Mouse (Mus musculus): ENCODE results near the gene Sbds.

The Sbds gene

GRCm38 (mm10) chr5:130255017-130255720, at the start of gene Sbds, which contains the start of gene Tyw1:
Gene Sbds, minus strand, starts transcription at chr5:130255530.
Gene Tyw1, plus strand, starts transcription at chr5:130255619.
- DNase-seq (ENCODE audit: low spot score): peak; percentile 85

- no peak for DNase-seq (ENCODE audit: low spot score)
Observed at GRCm38 (mm10) chr5:130303611-130304010, 48.3 kb upstream of the Sbds start.

- DNase-seq (ENCODE audit: low spot score): no peak
Observed at GRCm38 (mm10) chr5:130299526-130299925, 44.2 kb upstream of the Sbds start.

- DNase-seq (ENCODE audit: low spot score): no peak
Observed at GRCm38 (mm10) chr5:130298831-130299460, 43.6 kb upstream of the Sbds start.

GRCm38 (mm10) chr5:130296071-130296470, 40.7 kb upstream of the Sbds start:
- DNase-seq (ENCODE audit: low spot score): no peak

- no peak for DNase-seq (ENCODE audit: low spot score)
Observed at GRCm38 (mm10) chr5:130294598-130294997, 39.3 kb upstream of the Sbds start.

GRCm38 (mm10) chr5:130293941-130294340, 38.6 kb upstream of the Sbds start:
- no peak for DNase-seq (ENCODE audit: low spot score)

GRCm38 (mm10) chr5:130292976-130293375, 37.6 kb upstream of the Sbds start:
- DNase-seq (ENCODE audit: low spot score): no peak

GRCm38 (mm10) chr5:130290775-130291174, 35.4 kb upstream of the Sbds start:
- DNase-seq (ENCODE audit: low spot score): no peak

- no peak for DNase-seq (ENCODE audit: low spot score)
Observed at GRCm38 (mm10) chr5:130290242-130290641, 34.9 kb upstream of the Sbds start.

- DNase-seq (ENCODE audit: low spot score): no peak
Observed at GRCm38 (mm10) chr5:130288106-130288505, 32.8 kb upstream of the Sbds start.

GRCm38 (mm10) chr5:130283079-130283732, 27.9 kb upstream of the Sbds start:
- DNase-seq (ENCODE audit: low spot score): no peak

- DNase-seq (ENCODE audit: low spot score): no peak
Observed at GRCm38 (mm10) chr5:130278011-130278472, 22.7 kb upstream of the Sbds start.

- DNase-seq (ENCODE audit: low spot score): no peak
Observed at GRCm38 (mm10) chr5:130275509-130275908, 20.2 kb upstream of the Sbds start.

- no peak for DNase-seq (ENCODE audit: low spot score)
Observed at GRCm38 (mm10) chr5:130273046-130273445, 17.7 kb upstream of the Sbds start.

GRCm38 (mm10) chr5:130272344-130272743, 17.0 kb upstream of the Sbds start:
- no peak for DNase-seq (ENCODE audit: low spot score)

- no peak for DNase-seq (ENCODE audit: low spot score)
Observed at GRCm38 (mm10) chr5:130268976-130269375, 13.6 kb upstream of the Sbds start.

- DNase-seq (ENCODE audit: low spot score): no peak
Observed at GRCm38 (mm10) chr5:130267316-130267715, 12.0 kb upstream of the Sbds start.

- no peak for DNase-seq (ENCODE audit: low spot score)
Observed at GRCm38 (mm10) chr5:130266651-130267050, 11.3 kb upstream of the Sbds start.

GRCm38 (mm10) chr5:130264433-130265005, 9.2 kb upstream of the Sbds start:
- no peak for DNase-seq (ENCODE audit: low spot score)

- no peak for DNase-seq (ENCODE audit: low spot score)
Observed at GRCm38 (mm10) chr5:130263454-130263853, 8.1 kb upstream of the Sbds start.

- no peak for DNase-seq (ENCODE audit: low spot score)
Observed at GRCm38 (mm10) chr5:130257303-130257702, 2.0 kb upstream of the Sbds start.
